Mouse (Mus musculus) intestine, embryonic 14.5 days (tissue): ENCODE measurements around the gene Hdac11. TPM values are rescaled to one million over a fixed set of nuclear protein-coding genes. Genes with fewer than 3 reads are reported as not detected.
A peak's percentile ranks its signal among the peaks of the same experiment; 100 is the strongest.

Experiments used
- ATAC-seq: fragments of 200-750 bp; cut with Nextera tagmentation; replicated peaks from 2 replicates; pipeline ENCODE4 v1.8.0; 2017; ENCODE audit warnings: low read depth, moderate number of reproducible peaks, moderate TSS enrichment, moderate library complexity; ENCODE audit not compliant: low FRiP score, low TSS enrichment
- DNase-seq: peaks from one replicate; pipeline ENCODE4 v3.0.0-alpha.2; 2018; ENCODE audit warnings: low spot score
- H3K27ac ChIP-seq: fragments of 300-500 bp; sonication (generic); 2 replicates; pipeline ENCODE4 v1.5.1; 2014; ENCODE audit warnings: low read depth, mild to moderate bottlenecking, control low read depth
- H3K27me3 ChIP-seq: fragments of 300-500 bp; sonication (generic); replicated peaks from 2 replicates; pipeline ENCODE4 v1.6.1; 2014; ENCODE audit warnings: low read length, control low read depth; ENCODE audit not compliant: control insufficient read depth, insufficient read depth
- H3K36me3 ChIP-seq: fragments of 300-500 bp; sonication (generic); 2 replicates; pipeline ENCODE4 v1.6.1; 2014; ENCODE audit warnings: low read length, control low read depth; ENCODE audit not compliant: control insufficient read depth, insufficient read depth
- H3K4me1 ChIP-seq: fragments of 300-500 bp; sonication (generic); replicated peaks from 2 replicates; pipeline ENCODE4 v1.6.1; 2014; ENCODE audit warnings: low read length, control low read depth, mixed read lengths; ENCODE audit not compliant: control insufficient read depth, insufficient read depth
- H3K4me2 ChIP-seq: fragments of 300-500 bp; sonication (generic); 2 replicates; pipeline ENCODE4 v1.6.1; 2014; ENCODE audit warnings: low read length
- H3K4me3 ChIP-seq: fragments of 300-500 bp; sonication (generic); 2 replicates; pipeline ENCODE4 v1.5.1; 2014; ENCODE audit warnings: low read depth, low read length, control low read depth, mixed read lengths
- H3K9ac ChIP-seq: fragments of 300-500 bp; sonication (generic); 2 replicates; pipeline ENCODE4 v1.6.1; 2014; ENCODE audit warnings: mild to moderate bottlenecking, low read length
- H3K9me3 ChIP-seq: fragments of 300-500 bp; sonication (generic); 2 replicates; pipeline ENCODE4 v1.6.1; 2016; ENCODE audit warnings: low read length, control low read depth; ENCODE audit not compliant: control insufficient read depth
- WGBS: fragments of 180-500 bp; shearing (Covaris S2); extraction: QIAGEN DNeasy Blood & Tissue Kit; methylation state at CpG from one replicate; pipeline ENCODE4 v1.1.7; 2014; 5-methylcytosine and 5-hydroxymethylcytosine counted together
- polyA plus RNA-seq: library from polyadenylated mRNA; unstranded; fragments of >200 nt; fragmentation: Nextera tagmentation; extraction: Ambion mirVana; gene quantifications from 2 replicates; pipeline ENCODE4 v1.2.1, GENCODE M21; 2014

The Hdac11 gene
- polyA plus RNA-seq, 1 experiment from 2014 or later: 9.6 TPM

GRCm38 (mm10) chr6:91124286-91125227, 31.9 kb upstream of the Hdac11 start:
- no peak overlapping the region for H3K9ac ChIP-seq
- DNase-seq (no peak), ATAC-seq (no peak)
- no peak overlapping the region for H3K4me2 ChIP-seq
- H3K27ac ChIP-seq: no peak overlapping the region
- no peaks in the 10 kb centered on the region for H3K9me3 ChIP-seq
- no peaks in the 10 kb centered on the region for H3K36me3 ChIP-seq
- no peaks in the 10 kb centered on the region for H3K4me1 ChIP-seq
- no peaks in the 10 kb centered on the region for H3K27me3 ChIP-seq
- H3K4me3 ChIP-seq: no peak overlapping the region
- 40% methylated on average over 7 of the region's 7 CpGs for WGBS

GRCm38 (mm10) chr6:91125228-91125585, 31.3 kb upstream of the Hdac11 start:
- Histone ChIP-seq H3K4me2 (no peak overlapping the region), H3K9me3 (no peaks in the 10 kb centered on the region), H3K36me3 (no peaks in the 10 kb centered on the region), H3K27me3 (no peaks in the 10 kb centered on the region), H3K4me1 (no peaks in the 10 kb centered on the region), H3K4me3 (no peak overlapping the region), H3K9ac (no peak overlapping the region), H3K27ac (no peak overlapping the region)
- 47% methylated on average over 2 of the region's 2 CpGs for WGBS
- ATAC-seq: no peak
- DNase-seq: no peak

- Histone ChIP-seq H3K27ac (no peak overlapping the region), H3K4me1 (no peaks in the 10 kb centered on the region), H3K36me3 (no peaks in the 10 kb centered on the region), H3K4me3 (no peak overlapping the region), H3K9me3 (no peaks in the 10 kb centered on the region), H3K9ac (no peak overlapping the region), H3K4me2 (no peak overlapping the region), H3K27me3 (no peaks in the 10 kb centered on the region)
- 50% methylated on average over 4 of the region's 4 CpGs for WGBS
- DNase-seq (no peak), ATAC-seq (no peak)
Measured at GRCm38 (mm10) chr6:91128996-91129395, 27.5 kb upstream of the Hdac11 start.

GRCm38 (mm10) chr6:91130856-91131255, 25.6 kb upstream of the Hdac11 start:
- Histone ChIP-seq H3K36me3 (no peaks in the 10 kb centered on the region), H3K4me2 (no peak overlapping the region), H3K27ac (no peak overlapping the region), H3K9me3 (no peaks in the 10 kb centered on the region), H3K27me3 (no peaks in the 10 kb centered on the region), H3K4me3 (no peak overlapping the region), H3K9ac (no peak overlapping the region), H3K4me1 (no peaks in the 10 kb centered on the region)
- no peak for ATAC-seq
- 63% methylated on average over 1 of the region's 1 CpGs for WGBS
- DNase-seq: no peak

- Histone ChIP-seq H3K4me3 (no peak overlapping the region), H3K9ac (no peak overlapping the region), H3K27ac (no peak overlapping the region), H3K36me3 (no peaks in the 10 kb centered on the region), H3K4me2 (no peak overlapping the region), H3K4me1 (no peaks in the 10 kb centered on the region), H3K9me3 (no peaks in the 10 kb centered on the region), H3K27me3 (no peaks in the 10 kb centered on the region)
- ATAC-seq (no peak), DNase-seq (no peak)
- 70% methylated on average over 10 of the region's 10 CpGs for WGBS
Measured at GRCm38 (mm10) chr6:91137343-91137956, 19.0 kb upstream of the Hdac11 start.

- H3K27ac ChIP-seq: no peak overlapping the region
- peak; percentile 77 for DNase-seq
- H3K27me3 ChIP-seq: no peaks in the 10 kb centered on the region
- no peaks in the 10 kb centered on the region for H3K36me3 ChIP-seq
- no peaks in the 10 kb centered on the region for H3K9me3 ChIP-seq
- H3K4me3 ChIP-seq: no peak overlapping the region
- H3K4me2 ChIP-seq: no peak overlapping the region
- peak; percentile 58; the same call in 1 of the 2 replicates for ATAC-seq
- no peak overlapping the region for H3K9ac ChIP-seq
- H3K4me1 ChIP-seq: no peaks in the 10 kb centered on the region
- WGBS: 25% methylated on average over 4 of the region's 4 CpGs
Measured at GRCm38 (mm10) chr6:91139846-91140245, 16.6 kb upstream of the Hdac11 start.

GRCm38 (mm10) chr6:91145056-91145455, 11.4 kb upstream of the Hdac11 start:
- H3K9ac ChIP-seq: no peak overlapping the region
- no peak overlapping the region for H3K4me3 ChIP-seq
- H3K4me1 ChIP-seq: no peaks in the 10 kb centered on the region
- no peak overlapping the region for H3K27ac ChIP-seq
- H3K27me3 ChIP-seq: no peaks in the 10 kb centered on the region
- no peak overlapping the region for H3K4me2 ChIP-seq
- no peaks in the 10 kb centered on the region for H3K9me3 ChIP-seq
- no peaks in the 10 kb centered on the region for H3K36me3 ChIP-seq
- no peak for DNase-seq
- 71% methylated on average over 3 of the region's 3 CpGs for WGBS
- ATAC-seq: no peak

- DNase-seq (no peak), ATAC-seq (no peak)
- Histone ChIP-seq H3K27me3 (no peaks in the 10 kb centered on the region), H3K4me3 (no peak overlapping the region), H3K36me3 (no peaks in the 10 kb centered on the region), H3K4me2 (no peak overlapping the region), H3K9me3 (no peaks in the 10 kb centered on the region), H3K9ac (no peak overlapping the region), H3K27ac (no peak overlapping the region), H3K4me1 (no peaks in the 10 kb centered on the region)
- WGBS: 82% methylated on average over 5 of the region's 5 CpGs
Measured at GRCm38 (mm10) chr6:91145572-91145971, 10.9 kb upstream of the Hdac11 start.
